Mouse (Mus musculus): ENCODE measurements at regions not wholly inside any gene's neighbourhood (a gene's known extent, or its start where the extent isn't known, plus 50 kb on each side); places are given as distances from the start of the nearest gene placed in this dataset.

DNA sequence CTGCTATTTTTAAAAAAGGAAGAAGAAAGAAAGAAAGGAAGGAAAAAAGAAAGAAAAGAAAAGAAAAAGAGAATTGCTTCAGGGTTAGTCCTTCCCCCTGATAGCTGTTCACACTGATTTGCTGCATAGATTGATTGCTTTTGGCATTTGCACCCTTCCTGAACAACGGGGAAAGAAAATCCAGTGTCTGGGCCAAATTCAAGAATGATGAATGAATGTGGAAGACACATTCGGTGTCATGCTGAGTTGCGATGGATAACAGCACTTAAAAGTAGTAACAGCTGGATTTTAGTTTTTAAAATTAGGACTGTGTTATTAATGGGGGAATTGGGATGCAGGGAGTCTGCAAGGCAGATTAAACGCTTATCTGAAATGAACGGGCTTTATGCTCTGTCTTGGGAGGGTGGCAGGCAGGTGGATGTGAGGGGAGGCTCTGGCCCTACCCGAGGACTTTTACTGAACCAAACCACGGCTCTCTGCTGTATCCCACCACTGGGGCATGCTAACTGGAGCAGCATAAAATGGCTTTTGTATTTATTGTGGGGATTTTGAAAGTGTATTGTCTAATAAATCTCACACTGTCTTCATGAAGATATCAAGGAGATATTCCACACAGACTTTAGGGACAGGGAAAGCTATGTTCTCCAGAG is 114.4 kb downstream of the Lca5 start:
- DNase-seq (ENCODE audit: low spot score in 2 of 2): no peak
- intact Hi-C loops (cut with DNase I): loop anchor here (5.0 to 10.0 kb wide), 3 partner anchors 182 to 349 kb away; partner anchors contain the start of genes Hmgn3 and Phip

GRCm38 (mm10) chr9:83325910-83326309 is 115.0 kb downstream of the Lca5 start:
- peak; percentile 85 to 94 for DNase-seq (ENCODE audit: low spot score in 2 of 2)
- intact Hi-C loops (cut with DNase I): loop anchor here (5.0 to 10.0 kb wide), 3 partner anchors 181 to 349 kb away; partner anchors contain the start of genes Hmgn3 and Phip

GRCm38 (mm10) chr9:83324336-83324735 is 116.6 kb downstream of the Lca5 start:
- DNase-seq (ENCODE audit: low spot score in 2 of 2): no peak
- intact Hi-C loops (cut with DNase I): loop anchor here (10.0 kb wide), 2 partner anchors 180 to 270 kb away; partner anchors contain the start of gene Hmgn3

- intact Hi-C loops (cut with DNase I): loop anchor here (10.0 kb wide), 2 partner anchors 178 to 272 kb away; partner anchors contain the start of gene Hmgn3
- no peak for DNase-seq (ENCODE audit: low spot score in 2 of 2)
These were observed 117.8 kb downstream of the Lca5 start for GRCm38 (mm10) chr9:83322991-83323583.

GRCm38 (mm10) chr9:83321793-83322192 is 119.1 kb downstream of the Lca5 start:
- intact Hi-C loops (cut with DNase I): loop anchor here (10.0 kb wide), 2 partner anchors 177 to 273 kb away; partner anchors contain the start of gene Hmgn3
- DNase-seq (ENCODE audit: low spot score in 2 of 2): no peak

DNA sequence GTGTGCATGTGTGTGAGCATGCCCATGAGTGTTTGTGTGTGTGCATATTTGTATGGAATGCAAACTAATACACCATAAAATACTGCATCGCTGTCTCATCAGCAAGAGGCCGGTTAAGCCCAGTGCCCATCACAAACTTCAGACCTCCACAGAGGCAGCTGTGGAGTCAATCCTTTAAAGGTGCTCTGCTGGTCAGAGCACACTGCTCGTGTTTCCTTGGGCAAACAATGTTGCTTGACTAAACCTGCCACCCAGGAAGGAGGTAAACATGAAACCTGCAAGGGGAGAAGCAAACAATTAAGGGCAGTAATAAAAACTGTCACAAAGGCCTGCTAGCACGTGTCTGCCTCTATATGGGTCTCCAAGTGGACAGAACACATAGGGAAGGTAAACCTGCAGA is 120.1 kb downstream of the Lca5 start:
- intact Hi-C loops (cut with DNase I): loop anchor here (10.0 kb wide), 2 partner anchors 176 to 274 kb away; partner anchors contain the start of gene Hmgn3
- DNase-seq (ENCODE audit: low spot score in 2 of 2): no peak

DNA sequence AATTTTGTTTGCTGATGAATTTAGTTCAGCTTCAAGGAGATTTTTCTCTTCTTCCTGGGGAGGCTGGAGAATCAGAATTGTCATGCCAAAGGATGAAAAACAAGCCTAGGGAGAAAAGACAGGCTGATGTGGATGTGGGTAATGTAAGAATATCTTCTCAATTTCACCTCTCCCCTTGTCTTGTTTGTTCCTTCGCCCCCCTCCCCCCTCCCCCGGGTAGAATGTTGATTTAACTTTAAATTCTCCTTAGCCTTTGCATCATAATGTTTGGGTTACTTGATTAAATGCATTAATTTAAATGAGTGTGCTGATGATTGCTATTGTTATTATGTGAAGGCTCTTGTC is 124.1 kb downstream of the Lca5 start:
- DNase-seq (ENCODE audit: low spot score in 2 of 2): no peak
- intact Hi-C loops (cut with DNase I): no loop called here

DNA sequence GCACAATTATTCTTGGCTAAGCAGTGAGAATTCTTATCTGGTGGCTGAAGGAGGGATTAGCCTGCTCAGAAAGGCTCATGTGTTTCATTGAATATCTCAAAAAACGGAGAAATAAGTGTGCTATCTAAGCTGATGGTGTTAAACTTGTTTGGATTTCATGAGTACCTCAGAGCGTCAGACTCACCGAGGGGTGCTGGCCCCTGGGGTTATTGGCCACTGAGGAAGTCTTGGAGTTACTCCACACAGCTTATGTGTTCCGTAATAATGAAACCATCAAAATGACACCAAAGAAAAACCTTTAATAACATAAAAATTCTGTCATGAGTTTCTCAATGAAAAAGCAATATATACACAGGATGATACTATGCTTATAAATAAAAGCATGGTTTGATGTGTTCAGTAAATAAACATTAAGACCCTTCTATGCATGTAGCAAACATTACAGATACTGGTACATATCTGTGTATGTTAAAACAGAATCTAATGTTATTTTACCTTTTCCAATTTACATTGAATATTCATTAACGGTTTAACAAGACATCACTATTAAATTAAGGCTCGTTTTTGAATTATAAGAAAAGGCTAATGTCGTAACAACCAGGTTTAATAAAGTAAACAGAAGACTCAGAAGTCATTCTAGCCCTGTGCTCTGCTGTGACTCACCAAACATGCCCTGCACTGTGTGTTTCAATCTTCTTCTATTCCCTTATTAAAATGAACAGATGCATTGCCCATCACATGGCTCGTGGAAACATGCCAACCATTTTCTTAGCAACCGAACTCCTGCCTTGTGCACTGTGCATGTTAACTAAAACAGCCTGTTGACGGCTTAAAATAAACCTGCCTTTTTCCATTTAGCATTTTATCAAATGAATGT is 124.7 kb downstream of the Lca5 start:
- intact Hi-C loops (cut with DNase I): no loop called here

DNA sequence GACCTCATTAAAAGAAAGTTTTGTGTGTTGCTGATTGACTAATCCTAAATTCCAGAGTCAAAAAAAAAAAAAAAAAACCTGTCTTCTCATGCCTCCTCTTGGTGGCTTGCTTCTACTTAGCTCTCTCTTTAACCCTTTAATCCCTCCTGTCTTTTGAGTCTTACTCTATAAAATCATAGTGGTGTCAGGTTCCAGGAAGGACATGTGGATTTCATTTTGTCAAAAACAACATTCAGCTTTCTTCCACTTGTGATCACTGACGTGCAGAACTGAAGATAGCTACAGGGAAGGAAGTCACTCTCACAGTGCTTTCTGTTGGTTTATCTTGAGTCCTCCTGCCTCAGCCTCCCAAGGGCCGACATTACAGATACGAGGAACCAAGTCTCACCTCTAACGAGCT is 132.2 kb downstream of the Lca5 start:
- no peak for DNase-seq (ENCODE audit: low spot score in 2 of 2)
- intact Hi-C loops (cut with DNase I): no loop called here

More for the DNA sequence above, 124.7 kb downstream of the Lca5 start:
- peak; percentile 85 to 93 for DNase-seq (ENCODE audit: low spot score in 2 of 2)

- intact Hi-C loops (cut with DNase I): no loop called here
These were observed 132.8 kb downstream of the Lca5 start for GRCm38 (mm10) chr9:83308092-83308491.

GRCm38 (mm10) chr9:83307349-83307938 is 133.5 kb downstream of the Lca5 start:
- no peak for DNase-seq (ENCODE audit: low spot score in 2 of 2)
- intact Hi-C loops (cut with DNase I): no loop called here

More at GRCm38 (mm10) chr9:83308092-83308491, 132.8 kb downstream of the Lca5 start:
- DNase-seq (ENCODE audit: low spot score in 2 of 2): no peak

DNA sequence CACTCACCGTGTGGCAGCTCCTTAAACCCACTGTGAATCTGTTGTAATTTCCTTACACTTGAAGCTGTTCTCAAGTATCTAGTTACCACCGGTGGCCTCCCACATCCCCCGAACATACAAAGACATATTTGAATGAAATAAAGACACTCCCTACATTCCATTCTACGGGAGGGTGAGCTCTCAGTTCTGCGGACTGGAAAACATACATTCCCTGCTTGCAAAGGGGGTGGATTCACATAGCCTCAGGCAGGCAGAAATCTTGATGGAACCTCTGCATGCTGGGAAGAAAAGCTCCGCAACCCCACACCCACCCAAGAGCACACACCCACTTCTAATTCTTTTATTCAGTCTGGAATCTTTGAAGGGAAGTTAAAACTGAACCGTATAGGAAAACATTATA is 136.0 kb downstream of the Lca5 start:
- intact Hi-C loops (cut with DNase I): no loop called here
- no peak for DNase-seq (ENCODE audit: low spot score in 2 of 2)

DNA sequence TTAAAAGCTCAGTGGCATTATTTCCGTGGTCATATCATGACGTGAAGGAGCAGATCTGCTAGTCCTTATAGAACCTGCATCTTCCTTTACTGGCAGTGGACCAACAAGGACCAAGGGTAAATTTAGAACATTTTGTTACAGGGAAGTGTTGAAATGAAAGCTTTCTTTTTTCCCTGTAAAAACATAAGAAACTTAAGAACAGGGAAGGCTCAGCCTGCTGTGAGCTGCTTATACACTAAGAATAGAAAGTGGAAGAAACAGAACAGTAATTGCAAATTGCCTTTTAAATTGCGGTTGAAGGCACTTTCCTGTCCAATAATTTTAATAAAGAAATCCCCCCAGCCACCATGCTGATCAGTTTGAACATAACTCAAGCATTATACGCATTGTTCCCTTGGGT is 140.4 kb downstream of the Lca5 start:
- intact Hi-C loops (cut with DNase I): no loop called here
- no peak for DNase-seq (ENCODE audit: low spot score in 2 of 2)

DNA sequence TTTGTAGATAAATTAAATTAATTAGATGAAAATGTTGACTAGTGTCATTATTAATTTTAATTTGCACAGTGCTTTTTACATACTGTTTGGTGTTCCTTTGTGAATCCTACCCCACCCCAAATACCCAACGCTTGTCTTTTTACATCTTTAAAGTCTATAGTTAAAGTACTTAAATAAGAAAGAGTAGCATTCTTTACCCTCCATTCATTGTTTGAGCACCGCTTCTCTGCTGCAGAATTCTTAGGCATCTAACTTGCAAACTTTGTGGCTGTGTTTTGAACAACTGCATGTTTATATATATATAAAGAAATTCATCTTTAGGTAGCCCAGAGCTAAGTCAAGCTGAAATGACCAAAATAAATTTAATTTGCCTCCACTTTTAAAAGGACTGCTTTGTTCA is 140.9 kb downstream of the Lca5 start:
- no peak for DNase-seq (ENCODE audit: low spot score in 2 of 2)
- intact Hi-C loops (cut with DNase I): no loop called here

DNA sequence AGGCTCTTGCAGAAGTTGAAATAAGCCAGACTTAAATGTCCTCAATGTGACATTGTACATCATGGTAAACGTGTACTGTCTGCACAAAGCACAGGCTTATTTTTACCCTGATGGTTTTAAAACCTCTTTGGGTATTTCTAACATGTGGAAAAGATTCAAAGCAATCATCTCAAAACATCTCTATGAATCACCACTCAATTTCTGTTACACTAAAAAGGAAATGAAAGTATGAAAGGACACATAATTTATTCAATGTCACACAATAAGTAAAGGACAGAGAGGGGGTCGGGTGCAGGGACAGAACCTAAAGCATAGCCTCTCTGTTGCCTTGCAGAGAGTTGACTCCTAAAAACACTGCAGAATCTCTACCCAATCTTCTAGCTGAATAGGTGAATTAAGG is 141.3 kb downstream of the Lca5 start:
- DNase-seq (ENCODE audit: low spot score in 2 of 2): no peak
- intact Hi-C loops (cut with DNase I): no loop called here

DNA sequence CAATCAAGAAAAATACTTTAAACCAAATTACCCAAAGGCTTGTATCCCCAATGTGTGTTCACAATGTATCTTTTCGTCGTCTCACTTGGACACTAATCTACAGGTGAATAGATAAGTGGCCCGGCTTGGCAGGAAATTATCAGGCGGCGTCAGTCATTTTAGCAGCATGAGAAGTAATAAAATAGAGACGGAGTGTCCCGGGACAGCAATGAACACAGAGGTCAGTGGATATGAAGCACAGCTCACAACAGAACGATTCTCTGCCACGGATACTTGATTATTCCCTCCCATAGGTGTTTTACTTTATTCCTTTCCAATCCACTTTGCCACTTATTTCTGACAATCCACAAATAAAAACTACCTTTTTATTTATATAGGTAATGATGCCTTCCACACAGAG is 145.5 kb downstream of the Lca5 start:
- no peak for DNase-seq (ENCODE audit: low spot score in 2 of 2)
- intact Hi-C loops (cut with DNase I): no loop called here

GRCm38 (mm10) chr9:83294441-83294840 is 146.5 kb downstream of the Lca5 start:
- DNase-seq (ENCODE audit: low spot score in 2 of 2): no peak
- intact Hi-C loops (cut with DNase I): no loop called here

DNA sequence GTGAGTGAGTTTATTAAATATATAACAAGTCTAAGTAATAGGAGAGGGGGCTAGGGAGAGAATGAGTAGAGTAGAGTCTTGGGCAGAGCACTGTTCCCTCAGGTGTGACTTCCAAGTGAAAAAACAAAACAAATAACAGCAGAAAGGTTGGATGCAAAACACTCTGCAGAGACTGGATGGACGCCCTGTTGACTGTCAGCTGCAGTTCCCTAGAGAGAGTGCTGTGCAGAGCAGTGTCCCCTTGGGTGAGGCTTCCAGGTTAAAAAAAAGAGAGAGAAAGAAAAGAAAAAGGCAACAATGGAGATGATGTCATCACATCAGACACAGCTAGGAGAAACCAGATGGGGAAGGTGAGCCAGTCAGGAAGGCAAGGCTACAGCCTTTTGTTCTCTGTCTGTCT is 137.6 kb upstream of the Hmgn3 start:
- no peak for DNase-seq (ENCODE audit: low spot score in 2 of 2)
- intact Hi-C loops (cut with DNase I): no loop called here

GRCm38 (mm10) chr9:83283662-83284061 is 137.2 kb upstream of the Hmgn3 start:
- DNase-seq (ENCODE audit: low spot score in 2 of 2): no peak
- intact Hi-C loops (cut with DNase I): no loop called here

DNA sequence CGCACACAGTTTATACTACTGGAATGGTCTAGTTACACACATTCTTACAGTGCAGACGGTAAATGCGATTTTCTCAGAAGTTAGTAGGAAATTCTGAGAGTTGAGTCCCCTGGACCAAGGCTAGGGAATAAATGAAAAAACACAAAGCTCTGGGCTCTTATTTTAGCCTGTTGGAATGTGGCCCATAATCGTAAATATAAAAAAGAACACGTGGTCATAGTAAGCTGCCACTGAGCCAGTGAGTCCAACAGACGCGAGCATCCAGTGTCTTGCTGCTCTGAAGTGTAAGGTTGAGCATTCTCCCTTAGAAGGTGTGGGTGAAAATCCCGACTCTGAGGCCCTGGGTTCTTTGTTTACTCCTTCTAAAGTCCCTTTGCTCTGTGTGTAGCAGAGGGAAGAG is 136.8 kb upstream of the Hmgn3 start:
- intact Hi-C loops (cut with DNase I): no loop called here
- no peak for DNase-seq (ENCODE audit: low spot score in 2 of 2)

Measured in left cerebral cortex, postnatal 14 days (tissue).